Mouse (Mus musculus) heart, adult 2 months (tissue): ENCODE measurements around the gene Rcc1. TPM values are rescaled to one million over a fixed set of nuclear protein-coding genes. Genes with fewer than 3 reads are reported as not detected.
"Not testable (repeated sequence)": the region's sequence is repeated elsewhere in the genome, so short reads cannot be mapped to it uniquely, and the experiment has no call there.

Source experiments
- DNase-seq, 2 experiments: peaks; one replicate each; pipeline ENCODE4 v3.0.0; 2021
- H3K27ac ChIP-seq: fragments of 200-600 bp; 2 replicates; pipeline ENCODE4 v1.8.1; 2022
- H3K27me3 ChIP-seq: fragments of 200-500 bp; 2 replicates; pipeline ENCODE4 v1.6.1; 2012; ENCODE audit warnings: mild to moderate bottlenecking, low read length, inconsistent platforms, mixed read lengths; ENCODE audit not compliant: control insufficient read depth, insufficient read depth
- H3K36me3 ChIP-seq: fragments of 200-500 bp; 2 replicates; pipeline ENCODE4 v1.6.1; 2012; ENCODE audit warnings: low read length, inconsistent platforms; ENCODE audit not compliant: control insufficient read depth, insufficient read depth
- H3K4me1 ChIP-seq: fragments of 200-500 bp; 2 replicates; pipeline ENCODE4 v1.6.1; 2011; ENCODE audit warnings: low read length; ENCODE audit not compliant: control insufficient read depth, insufficient read depth
- H3K4me3 ChIP-seq: fragments of 200-600 bp; 2 replicates; pipeline ENCODE4 v1.8.1; 2022
- H3K79me2 ChIP-seq: fragments of 200-500 bp; replicated peaks from 2 replicates; pipeline ENCODE4 v1.6.1; 2012; ENCODE audit warnings: mild to moderate bottlenecking, inconsistent platforms, low read length, moderate library complexity, mixed read lengths; ENCODE audit not compliant: control insufficient read depth, insufficient read depth
- H3K9ac ChIP-seq: fragments of 200-500 bp; 2 replicates; pipeline ENCODE4 v1.6.1; 2012; ENCODE audit warnings: low read depth, mild to moderate bottlenecking, control low read depth, inconsistent platforms, low read length, mixed read lengths
- CTCF ChIP-seq: fragments of 200-600 bp; IDR thresholded peaks from 2 replicates; pipeline ENCODE4 v1.8.1; 2022; ENCODE audit warnings: antibody characterized with exemption, mild to moderate bottlenecking, moderate library complexity
- EP300 ChIP-seq: fragments of 200-500 bp; IDR thresholded peaks from 2 replicates; pipeline ENCODE4 v1.6.1; 2011; ENCODE audit warnings: low read depth, low read length, control low read depth; ENCODE audit not compliant: insufficient read depth
- POLR2A ChIP-seq: fragments of 200-500 bp; IDR thresholded peaks from 2 replicates; pipeline ENCODE4 v1.6.1; 2011; ENCODE audit warnings: mild to moderate bottlenecking, low read depth, low read length, control low read depth; ENCODE audit not compliant: insufficient read depth
- WGBS: fragments of 180-500 bp; shearing (Covaris S2); methylation state at CpG from one replicate; pipeline ENCODE4 v1.1.7; 2018; 5-methylcytosine and 5-hydroxymethylcytosine counted together
- intact Hi-C: fragments of 180-260 bp; cut with DNase I; formaldehyde crosslinking; loops from one replicate; pipeline ENCODE4 v1.15.1; 2025
- polyA plus RNA-seq: library from polyadenylated mRNA; depleted of rRNA; stranded (reverse); fragments of >200 nt; gene quantifications from 2 replicates; pipeline ENCODE4 v1.2.3, GENCODE M21; 2012
- total RNA-seq, 2 experiments: library from RNA; stranded (reverse); gene quantifications; 2 replicates each; pipeline ENCODE4 v1.2.3; 2021

Rcc1 gene
- total and polyA plus RNA-seq, 3 experiments: 5.1 to 7.5 (median 6.6) TPM

- not testable (repeated sequence) for H3K9ac ChIP-seq
These were observed 49.9 kb downstream of the Rcc1 start for GRCm38 (mm10) chr4:132303484-132303883.

DNA sequence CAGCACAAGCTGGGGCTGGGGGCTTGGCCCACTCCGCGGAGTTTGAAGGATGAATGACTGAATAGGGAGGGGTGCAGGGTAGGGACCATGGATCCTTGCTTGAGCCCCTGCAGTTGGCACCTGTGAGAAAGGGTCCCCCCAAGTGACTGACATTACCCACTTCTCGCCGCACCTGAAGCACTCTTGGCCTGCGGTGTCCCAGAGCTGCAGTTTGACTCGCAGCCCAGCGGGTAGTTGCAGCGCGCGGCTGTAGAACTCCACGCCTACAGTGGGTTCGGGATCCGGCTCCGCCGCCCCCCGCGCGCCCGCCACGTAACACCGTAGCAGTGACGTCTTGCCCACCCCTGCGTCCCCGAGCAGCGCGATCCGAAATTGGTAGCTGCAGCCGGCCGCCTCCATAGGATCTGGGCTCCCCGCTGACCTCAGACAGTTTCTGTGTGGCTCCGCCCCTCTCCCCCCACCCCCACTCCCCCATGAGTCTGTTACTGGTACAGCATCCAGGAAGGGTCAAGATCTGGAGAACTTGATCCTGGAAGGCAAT lies 50.4 kb downstream of the Rcc1 start, which contains the start of gene Rab42:
Rab42 (minus strand) TSS at position 447 of the 541 bp plus-strand sequence.
- Histone ChIP-seq H3K27me3 (no peaks in the 10 kb centered on the region), H3K27ac (peak within 1 kb of the TSS; percentile 64), H3K4me3 (peak within 1 kb of the TSS; percentile 59), H3K9ac (peak within 1 kb of the TSS; percentile 61), H3K79me2 (no peaks in the 10 kb centered on the region), H3K36me3 (no peaks in the 10 kb centered on the region), H3K4me1 (peaks cover 6% of the 10 kb centered on the region; the same call in 1 of the 2 replicates)
- 1% methylated on average over 30 of the region's 31 CpGs for WGBS
- intact Hi-C loops: no loop called here
- DNase-seq: peak; percentile 68 to 74
- TF ChIP-seq POLR2A (no peak), CTCF (peak; percentile 58), EP300 (no peak)

More at GRCm38 (mm10) chr4:132303484-132303883, 49.9 kb downstream of the Rcc1 start:
- H3K27me3 ChIP-seq, intact Hi-C loops, H3K36me3 ChIP-seq, H3K79me2 ChIP-seq, H3K4me1 ChIP-seq, H3K27ac ChIP-seq, DNase-seq: not testable (repeated sequence)
- 53% methylated on average over 6 of the region's 6 CpGs for WGBS
- TF ChIP-seq CTCF: peak; percentile 2; the same call in 1 of the 2 replicates
- H3K4me3 ChIP-seq: peak overlapping the region; percentile 59

DNA sequence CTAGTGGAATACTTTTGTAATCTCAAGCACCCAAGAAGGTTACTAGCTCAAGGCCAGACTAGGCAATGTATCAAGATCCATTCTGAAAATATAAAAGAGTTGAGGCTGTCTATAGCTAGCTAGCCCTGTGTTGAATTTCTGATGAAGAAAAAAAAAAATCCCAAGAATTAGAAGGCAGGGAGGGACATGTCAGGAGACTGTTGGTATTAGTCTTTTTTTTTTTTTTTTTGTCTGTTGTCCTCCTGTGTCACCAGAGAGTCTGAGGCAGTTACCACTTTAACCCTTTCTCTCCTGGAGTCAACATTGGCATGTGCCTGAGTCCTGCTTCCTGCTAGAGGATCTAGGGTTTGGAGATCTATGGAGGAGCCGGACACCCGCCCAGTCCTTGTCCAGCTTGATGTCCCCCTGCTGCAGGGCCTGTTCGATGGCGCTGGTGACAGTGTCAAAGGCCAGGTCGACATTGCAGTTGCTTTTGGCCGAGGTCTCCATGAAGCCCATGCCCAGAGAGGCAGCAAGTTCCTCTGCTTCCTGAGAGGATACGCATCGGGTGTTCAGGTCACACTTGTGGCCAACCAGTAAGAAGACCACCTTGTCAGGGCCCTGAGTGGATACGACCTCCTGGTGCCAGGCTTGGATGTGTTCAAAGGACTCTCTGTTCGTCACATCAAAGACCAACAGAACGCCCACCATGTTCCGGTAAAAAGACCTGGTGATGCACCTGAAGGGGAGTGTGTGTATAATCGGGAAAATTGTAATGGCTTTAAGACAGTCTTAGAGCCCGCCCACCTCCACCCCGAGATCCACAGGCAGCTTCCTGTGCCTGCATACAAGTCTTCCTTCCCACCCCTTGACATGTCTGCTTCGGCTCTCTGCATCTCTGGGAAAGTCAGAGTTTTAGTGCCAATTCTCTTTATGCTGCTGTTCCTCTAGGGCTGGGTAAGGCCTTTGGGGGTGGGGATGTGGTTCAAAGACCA lies 51.2 kb downstream of the Rcc1 start:
- intact Hi-C loops: no loop called here
- no peak for DNase-seq
- no peaks in the 10 kb centered on the region for H3K36me3 ChIP-seq
- peaks cover 6% of the 10 kb centered on the region; the same call in 1 of the 2 replicates for H3K4me1 ChIP-seq
- H3K27me3 ChIP-seq: no peaks in the 10 kb centered on the region
- peak overlapping the region; percentile 59 for H3K4me3 ChIP-seq
- TF ChIP-seq POLR2A: no peak
- TF ChIP-seq EP300: no peak
- no peak for TF ChIP-seq CTCF
- H3K79me2 ChIP-seq: no peaks in the 10 kb centered on the region
- no peak overlapping the region; the same call in 1 of the 2 replicates for H3K9ac ChIP-seq
- 59% methylated on average over 16 of the region's 16 CpGs for whole genome bisulfite sequencing
- H3K27ac ChIP-seq: peak overlapping the region; percentile 67

DNA sequence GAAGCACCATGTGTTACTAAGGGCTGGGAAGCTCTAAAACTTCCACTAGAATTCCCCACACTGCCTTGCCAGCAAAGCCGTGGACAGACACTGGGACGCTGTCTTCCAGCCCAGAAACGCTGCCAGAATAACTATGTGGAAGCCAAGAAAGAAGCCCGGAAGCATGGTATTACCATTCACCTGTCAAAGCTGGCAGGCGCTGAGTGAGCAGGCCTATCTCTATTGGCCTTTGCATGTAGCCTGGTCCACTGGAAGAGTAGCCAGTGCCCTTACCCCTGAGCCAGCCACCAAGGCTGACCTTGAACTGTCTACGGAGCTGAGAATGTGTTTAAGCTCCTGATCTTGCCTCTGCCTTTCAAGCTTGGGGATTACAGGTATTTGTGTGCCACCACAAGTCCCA lies 51.9 kb downstream of the Rcc1 start:
- Histone ChIP-seq H3K27ac (peak overlapping the region; percentile 67), H3K9ac (no peak overlapping the region), H3K4me3 (no peak overlapping the region), H3K79me2 (no peaks in the 10 kb centered on the region), H3K36me3 (no peaks in the 10 kb centered on the region), H3K4me1 (peaks cover 6% of the 10 kb centered on the region; the same call in 1 of the 2 replicates), H3K27me3 (no peaks in the 10 kb centered on the region)
- TF ChIP-seq POLR2A (no peak), EP300 (no peak), CTCF (no peak)
- WGBS: 40% methylated on average over 6 of the region's 6 CpGs
- intact Hi-C loops: no loop called here
- DNase-seq: peak; percentile 43 to 61

DNA sequence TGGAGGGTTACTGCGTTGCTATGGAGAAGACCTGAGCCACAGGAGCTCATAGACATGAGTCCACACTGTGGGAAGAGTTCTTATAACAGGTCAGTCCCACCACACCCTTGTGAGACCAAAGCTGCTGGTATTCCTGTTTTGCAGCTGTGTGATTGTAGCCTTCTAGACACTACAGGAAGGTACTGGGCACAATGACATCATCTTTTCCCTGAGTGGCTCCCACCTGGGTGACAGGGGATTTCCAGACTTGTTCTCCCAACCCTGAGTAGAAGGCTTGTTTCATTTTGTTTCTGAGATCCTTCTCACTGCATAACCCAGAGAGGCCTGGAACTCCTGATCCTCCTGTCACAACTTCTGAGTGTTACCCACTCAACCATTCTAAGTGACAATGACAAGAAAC lies 53.6 kb downstream of the Rcc1 start:
- no peak for TF ChIP-seq EP300
- no peak for TF ChIP-seq CTCF
- no peak for TF ChIP-seq POLR2A
- intact Hi-C loops: no loop called here
- Histone ChIP-seq H3K36me3 (no peaks in the 10 kb centered on the region), H3K9ac (no peak overlapping the region), H3K27ac (no peak overlapping the region), H3K79me2 (no peaks in the 10 kb centered on the region), H3K4me3 (no peak overlapping the region), H3K4me1 (peaks cover 6% of the 10 kb centered on the region; the same call in 1 of the 2 replicates), H3K27me3 (no peaks in the 10 kb centered on the region)
- WGBS: 87% methylated on average over 1 of the region's 1 CpGs
- no peak for DNase-seq

DNA sequence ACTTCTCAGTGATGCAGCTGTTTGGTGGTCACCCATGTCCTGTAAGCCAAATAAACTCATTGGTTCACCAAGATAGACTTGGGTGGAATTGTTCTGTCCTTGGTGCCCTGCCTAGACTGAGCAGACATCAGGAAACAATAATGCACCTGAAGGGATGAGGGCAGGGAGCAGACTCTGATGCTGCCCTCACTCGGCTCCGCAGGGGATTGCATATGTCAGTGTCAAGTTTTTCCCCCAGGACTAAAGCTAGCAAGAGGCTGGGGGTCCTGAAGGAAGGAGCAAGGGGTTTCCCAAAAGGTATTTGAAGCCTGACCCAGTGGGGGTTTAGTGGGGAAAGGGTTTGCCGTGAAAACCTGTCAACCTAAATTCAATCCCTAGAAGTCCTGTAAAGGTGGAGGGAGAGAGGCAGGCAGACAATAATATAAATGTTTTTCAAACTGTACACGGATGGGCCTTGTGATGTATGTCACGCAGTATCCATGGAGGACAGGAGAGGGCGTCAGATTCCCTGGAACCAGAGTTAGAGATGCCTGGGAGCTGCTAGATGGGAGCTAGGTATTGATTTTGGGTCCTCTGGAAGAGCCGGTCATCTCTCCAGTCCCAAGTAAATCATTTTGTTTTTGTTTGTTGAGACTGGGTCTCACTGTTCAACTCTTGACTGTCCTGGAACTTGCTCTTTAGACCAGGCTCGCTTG lies 57.6 kb downstream of the Rcc1 start:
- Histone ChIP-seq H3K4me3 (no peak overlapping the region), H3K79me2 (no peaks in the 10 kb centered on the region), H3K27ac (no peak overlapping the region), H3K9ac (no peak overlapping the region), H3K4me1 (no peaks in the 10 kb centered on the region), H3K27me3 (no peaks in the 10 kb centered on the region), H3K36me3 (no peaks in the 10 kb centered on the region)
- intact Hi-C loops: no loop called here
- WGBS: 59% methylated on average over 8 of the region's 8 CpGs
- TF ChIP-seq CTCF: peak; percentile 52
- no peak for TF ChIP-seq EP300
- DNase-seq: no peak
